Mouse (Mus musculus) kidney, adult 2 months (tissue): ENCODE results near the gene Bmper. TPM values are rescaled to one million over a fixed set of nuclear protein-coding genes. Genes with fewer than 3 reads are reported as not detected.

Source experiments
- DNase-seq: peaks from one replicate; pipeline ENCODE4 v3.0.0; 2021
- H3K27ac ChIP-seq: fragments of 200-500 bp; 2 replicates; pipeline ENCODE4 v1.5.1; 2012; ENCODE audit warnings: low read depth, low read length, control low read depth, inconsistent platforms; ENCODE audit not compliant: insufficient read depth
- H3K27me3 ChIP-seq: fragments of 200-500 bp; replicated peaks from 2 replicates; pipeline ENCODE4 v1.6.1; 2012; ENCODE audit warnings: mild to moderate bottlenecking, moderate library complexity, low read length, inconsistent platforms; ENCODE audit not compliant: control insufficient read depth, insufficient read depth
- H3K36me3 ChIP-seq: fragments of 200-500 bp; 2 replicates; pipeline ENCODE4 v1.6.1; 2012; ENCODE audit warnings: mild to moderate bottlenecking, moderate library complexity, low read length, inconsistent platforms; ENCODE audit not compliant: control insufficient read depth, insufficient read depth
- H3K4me1 ChIP-seq: fragments of 200-500 bp; 2 replicates; pipeline ENCODE4 v1.6.1; 2011; ENCODE audit warnings: low read length; ENCODE audit not compliant: control insufficient read depth, insufficient read depth
- H3K4me3 ChIP-seq: fragments of 200-500 bp; 2 replicates; pipeline ENCODE4 v1.5.1; 2011; ENCODE audit warnings: mild to moderate bottlenecking, low read depth, low read length, control low read depth; ENCODE audit not compliant: insufficient read depth
- CTCF ChIP-seq: fragments of 200-500 bp; conservative IDR thresholded peaks from 2 replicates; pipeline ENCODE4 v1.5.1; 2011; ENCODE audit warnings: low read depth, mild to moderate bottlenecking, control low read depth, low read length, moderate library complexity, mixed read lengths; ENCODE audit not compliant: insufficient read depth, insufficient read length
- POLR2A ChIP-seq: fragments of 200-500 bp; IDR thresholded peaks from one replicate; pipeline ENCODE4 v1.6.1; 2011; ENCODE audit warnings: low read depth, low read length, control low read depth
- WGBS: fragments of 180-500 bp; shearing (Covaris S2); methylation state at CpG from one replicate; pipeline ENCODE4 v1.1.7; 2018; 5-methylcytosine and 5-hydroxymethylcytosine counted together
- polyA plus RNA-seq: library from polyadenylated mRNA; depleted of rRNA; stranded (reverse); fragments of >200 nt; gene quantifications from 2 replicates; pipeline ENCODE4 v1.2.3, GENCODE M21; 2012

The Bmper gene
- polyA plus RNA-seq, 1 experiment, result 0.27 TPM

GRCm38 (mm10) chr9:23264471-23264870 lies 41.6 kb downstream of the Bmper start:
- Histone ChIP-seq H3K27me3 (no peaks in the 10 kb centered on the region; the same call in 1 of the 2 replicates), H3K27ac (no peak overlapping the region), H3K36me3 (no peaks in the 10 kb centered on the region), H3K4me3 (no peak overlapping the region), H3K4me1 (no peaks in the 10 kb centered on the region)
- TF ChIP-seq POLR2A, result no peak
- no peak for TF ChIP-seq CTCF
- 86% methylated on average over 4 of the region's 4 CpGs for WGBS
- DNase-seq, result no peak

DNA sequence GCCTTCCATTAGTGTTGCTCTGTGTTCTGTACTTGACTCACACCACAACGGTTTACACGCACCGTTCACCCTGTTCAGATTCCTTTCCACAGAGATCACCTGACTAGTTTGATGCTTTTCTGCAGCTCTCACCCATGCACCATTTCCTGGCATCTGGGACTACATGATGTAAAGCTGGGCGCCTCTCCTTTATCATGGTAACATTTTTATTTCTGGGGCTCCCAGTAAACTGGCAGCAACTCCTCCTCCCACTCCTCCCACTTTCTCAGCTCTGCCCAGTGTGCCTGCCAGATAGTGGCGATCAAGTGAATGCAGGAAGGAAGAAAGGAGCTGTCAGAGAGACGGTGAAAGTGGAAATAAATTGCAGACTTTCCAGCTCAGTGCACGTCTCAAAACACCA lies 45.7 kb downstream of the Bmper start:
- no peaks in the 10 kb centered on the region for H3K36me3 ChIP-seq
- DNase-seq, result peak; percentile 4
- no peak overlapping the region for H3K4me3 ChIP-seq
- H3K27me3 ChIP-seq, result no peaks in the 10 kb centered on the region; the same call in 1 of the 2 replicates
- 30% methylated on average over 7 of the region's 7 CpGs for WGBS
- H3K4me1 ChIP-seq, result no peaks in the 10 kb centered on the region
- TF ChIP-seq CTCF, result no peak
- TF ChIP-seq POLR2A, result no peak
- no peak overlapping the region for H3K27ac ChIP-seq

DNA sequence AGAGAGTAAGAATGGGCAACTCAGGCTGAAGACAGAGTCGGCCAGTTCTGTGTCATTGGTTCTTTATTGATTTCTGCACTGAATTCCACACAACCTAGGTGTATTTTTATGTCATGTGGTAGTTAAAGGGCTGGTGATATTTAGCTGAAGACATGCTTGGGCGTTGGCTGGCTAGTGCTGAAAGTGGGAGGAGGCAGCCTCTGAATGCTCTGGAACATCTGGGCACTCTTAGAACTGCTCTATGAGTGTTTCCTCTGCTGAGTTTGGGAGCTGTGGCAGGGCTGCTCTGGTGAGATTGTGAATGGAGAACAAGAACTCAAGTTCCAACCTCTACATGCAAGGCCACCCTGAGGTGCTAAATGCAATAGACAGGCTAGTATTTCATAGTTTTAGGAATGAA lies 46.2 kb downstream of the Bmper start:
- no peak overlapping the region for H3K27ac ChIP-seq
- no peak for DNase-seq
- no peaks in the 10 kb centered on the region for H3K4me1 ChIP-seq
- TF ChIP-seq CTCF (no peak), POLR2A (no peak)
- no peak overlapping the region for H3K4me3 ChIP-seq
- no peaks in the 10 kb centered on the region for H3K36me3 ChIP-seq
- no peaks in the 10 kb centered on the region; the same call in 1 of the 2 replicates for H3K27me3 ChIP-seq
- WGBS, result 32% methylated on average over 2 of the region's 2 CpGs

DNA sequence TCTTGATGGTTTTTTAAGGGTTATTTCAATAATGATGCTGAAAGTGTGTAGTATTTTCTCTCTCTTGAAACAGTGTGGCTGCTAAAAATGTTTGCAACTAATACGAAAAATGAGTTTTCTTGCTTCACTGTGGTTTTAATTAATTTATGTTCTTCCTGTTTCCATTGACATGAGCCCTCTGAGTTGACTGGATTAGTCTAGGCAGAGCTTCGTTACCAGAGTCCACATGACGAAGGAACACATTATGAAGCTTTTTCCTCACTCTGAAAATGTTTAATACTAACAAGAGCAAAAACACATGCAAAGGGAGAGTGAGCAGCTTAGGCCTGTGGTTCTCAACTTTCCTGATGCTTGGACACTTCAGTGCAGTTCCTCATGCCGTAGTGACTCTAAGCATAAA lies 53.4 kb downstream of the Bmper start:
- WGBS, result 74% methylated on average over 4 of the region's 4 CpGs
- no peaks in the 10 kb centered on the region for H3K4me1 ChIP-seq
- no peak for TF ChIP-seq CTCF
- no peak for TF ChIP-seq POLR2A

DNA sequence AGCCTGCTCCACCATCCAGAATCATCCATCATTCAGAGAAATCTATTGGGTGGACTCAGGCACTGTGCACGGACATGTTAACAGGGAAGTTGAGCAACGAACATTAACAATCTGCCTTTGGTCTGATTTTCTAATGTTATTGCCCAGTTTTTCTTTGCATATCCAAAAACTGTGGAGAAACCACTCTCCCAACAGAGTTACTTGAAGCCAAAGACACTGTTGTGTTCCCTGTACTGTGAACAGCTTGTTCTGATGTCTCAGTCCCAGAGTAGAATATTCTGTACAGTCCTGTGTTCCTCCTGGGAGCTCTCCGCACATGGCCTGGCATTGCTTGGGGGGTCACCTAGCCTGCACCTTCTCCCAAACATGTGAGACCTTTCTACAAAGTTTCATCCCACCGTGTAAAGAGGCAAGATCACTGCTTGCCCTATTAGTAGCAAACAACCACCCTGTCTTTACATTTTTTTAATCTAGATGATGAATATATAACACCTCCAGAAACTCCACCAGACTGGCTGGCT lies 62.1 kb downstream of the Bmper start:
- no peaks in the 10 kb centered on the region for H3K4me1 ChIP-seq
- TF ChIP-seq POLR2A (no peak), CTCF (no peak)
- 78% methylated on average over 4 of the region's 4 CpGs for WGBS
- no peak for DNase-seq
- no peaks in the 10 kb centered on the region for H3K36me3 ChIP-seq
- no peak overlapping the region for H3K27ac ChIP-seq
- no peak overlapping the region for H3K4me3 ChIP-seq
- no peaks in the 10 kb centered on the region for H3K27me3 ChIP-seq

More for the DNA sequence above, 53.4 kb downstream of the Bmper start:
- Histone ChIP-seq H3K36me3 (no peaks in the 10 kb centered on the region), H3K27me3 (no peaks in the 10 kb centered on the region), H3K4me3 (no peak overlapping the region), H3K27ac (no peak overlapping the region)
- DNase-seq, result no peak

GRCm38 (mm10) chr9:23293574-23293973 lies 70.7 kb downstream of the Bmper start:
- TF ChIP-seq CTCF (no peak), POLR2A (no peak)
- Histone ChIP-seq H3K36me3 (no peaks in the 10 kb centered on the region), H3K4me3 (no peak overlapping the region), H3K4me1 (no peaks in the 10 kb centered on the region), H3K27me3 (no peaks in the 10 kb centered on the region), H3K27ac (no peak overlapping the region)
- 89% methylated on average over 3 of the region's 3 CpGs for WGBS
- no peak for DNase-seq

- no peak overlapping the region for H3K27ac ChIP-seq
- no peaks in the 10 kb centered on the region for H3K27me3 ChIP-seq
- TF ChIP-seq CTCF (no peak), POLR2A (no peak)
- no peak overlapping the region for H3K4me3 ChIP-seq
- H3K4me1 ChIP-seq, result no peaks in the 10 kb centered on the region
- DNase-seq, result no peak
- no peaks in the 10 kb centered on the region for H3K36me3 ChIP-seq
- 81% methylated on average over 6 of the region's 6 CpGs for WGBS
These were observed 72.7 kb downstream of the Bmper start for GRCm38 (mm10) chr9:23295569-23295968.
